Mouse (Mus musculus) erythroblast, embryonic 14.5 days (primary cell): ENCODE results near the gene Megf6.

Experiments used
- GATA1 ChIP-seq: IDR thresholded peaks from 2 replicates; pipeline ENCODE4 v1.6.1; 2012; ENCODE audit warnings: low read length, inconsistent platforms, mixed read lengths
- TAL1 ChIP-seq: IDR thresholded peaks from 3 replicates; pipeline ENCODE4 v1.6.1; 2012; ENCODE audit warnings: low read length, inconsistent platforms, mixed read lengths

DNA sequence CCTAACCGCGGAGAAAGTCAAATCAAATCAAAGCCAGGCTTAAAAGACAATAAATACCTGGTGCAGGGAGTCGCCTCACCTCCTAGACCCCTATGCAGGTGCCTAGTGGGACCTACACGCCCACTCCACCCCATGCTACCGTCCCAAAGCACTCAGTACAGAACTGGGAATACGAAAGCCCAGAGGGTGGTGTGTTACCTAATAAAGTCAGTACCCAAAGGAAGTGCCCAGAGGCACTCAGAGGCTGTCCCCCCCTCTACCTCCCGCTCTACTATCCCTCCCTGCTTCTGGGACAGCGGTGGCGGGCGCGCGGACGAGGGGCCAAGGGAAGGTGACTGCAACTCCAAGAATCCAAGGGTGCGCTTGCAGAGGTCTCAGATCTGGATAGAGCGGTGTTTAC lies 509 bp upstream of the Megf6 start:
- TF ChIP-seq GATA1 (no peak), TAL1 (no peak)
